Mouse (Mus musculus): ENCODE results near the gene Ocel1. TPM values are rescaled to one million over a fixed set of nuclear protein-coding genes. Genes with fewer than 3 reads are reported as not detected.

Gene Ocel1
- polyA plus RNA-seq, 1 experiment = 2.3 TPM

DNA sequence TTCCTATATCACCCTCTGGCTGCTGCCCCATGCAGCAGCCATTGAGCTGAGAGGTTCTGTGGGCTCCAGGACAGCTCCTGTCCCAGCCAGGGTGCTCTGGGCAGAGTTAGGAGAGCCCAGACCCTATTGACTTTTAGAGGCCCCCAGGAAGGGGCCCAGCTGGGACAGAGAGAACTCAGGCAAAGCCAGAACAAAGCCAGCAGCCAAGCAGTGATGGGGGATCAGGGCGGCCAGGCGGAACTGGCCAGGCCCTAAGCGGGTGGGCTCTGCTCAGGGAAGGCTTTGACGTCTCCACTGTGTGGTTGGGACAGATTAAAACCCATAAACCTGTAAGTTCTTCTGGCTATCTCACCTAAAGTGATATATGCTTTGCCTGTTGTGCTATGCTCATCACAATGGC lies 7.9 kb downstream of the Ocel1 start:
- Histone ChIP-seq H3K4me3 (ENCODE audit: insufficient read depth, low read length) (peak overlapping the region; percentile 90; the same call in 1 of the 2 replicates), H3K27ac (ENCODE audit: insufficient read depth, low read length) (no peak overlapping the region), H3K4me1 (ENCODE audit: control insufficient read depth, insufficient read depth, low read length) (peaks cover 7% of the 10 kb centered on the region)

GRCm38 (mm10) chr8:71379512-71380075 lies 8.5 kb downstream of the Ocel1 start:
- Histone ChIP-seq H3K27ac (ENCODE audit: insufficient read depth, low read length) (no peak overlapping the region), H3K4me1 (ENCODE audit: control insufficient read depth, insufficient read depth, low read length) (peaks cover 7% of the 10 kb centered on the region), H3K4me3 (ENCODE audit: insufficient read depth, low read length) (peak overlapping the region; percentile 90)
- no peak for TF ChIP-seq POLR2A (IDR thresholded peaks at IDR 0.05; ENCODE audit: low read depth, low read length)
- TF ChIP-seq CTCF (IDR thresholded peaks at IDR 0.05; ENCODE audit: borderline replicate concordance, insufficient read depth, low read length) = no peak

More for the DNA sequence above, 7.9 kb downstream of the Ocel1 start:
- TF ChIP-seq CTCF (IDR thresholded peaks at IDR 0.05; ENCODE audit: borderline replicate concordance, insufficient read depth, low read length) = no peak
- TF ChIP-seq POLR2A (IDR thresholded peaks at IDR 0.05; ENCODE audit: low read depth, low read length) = no peak

DNA sequence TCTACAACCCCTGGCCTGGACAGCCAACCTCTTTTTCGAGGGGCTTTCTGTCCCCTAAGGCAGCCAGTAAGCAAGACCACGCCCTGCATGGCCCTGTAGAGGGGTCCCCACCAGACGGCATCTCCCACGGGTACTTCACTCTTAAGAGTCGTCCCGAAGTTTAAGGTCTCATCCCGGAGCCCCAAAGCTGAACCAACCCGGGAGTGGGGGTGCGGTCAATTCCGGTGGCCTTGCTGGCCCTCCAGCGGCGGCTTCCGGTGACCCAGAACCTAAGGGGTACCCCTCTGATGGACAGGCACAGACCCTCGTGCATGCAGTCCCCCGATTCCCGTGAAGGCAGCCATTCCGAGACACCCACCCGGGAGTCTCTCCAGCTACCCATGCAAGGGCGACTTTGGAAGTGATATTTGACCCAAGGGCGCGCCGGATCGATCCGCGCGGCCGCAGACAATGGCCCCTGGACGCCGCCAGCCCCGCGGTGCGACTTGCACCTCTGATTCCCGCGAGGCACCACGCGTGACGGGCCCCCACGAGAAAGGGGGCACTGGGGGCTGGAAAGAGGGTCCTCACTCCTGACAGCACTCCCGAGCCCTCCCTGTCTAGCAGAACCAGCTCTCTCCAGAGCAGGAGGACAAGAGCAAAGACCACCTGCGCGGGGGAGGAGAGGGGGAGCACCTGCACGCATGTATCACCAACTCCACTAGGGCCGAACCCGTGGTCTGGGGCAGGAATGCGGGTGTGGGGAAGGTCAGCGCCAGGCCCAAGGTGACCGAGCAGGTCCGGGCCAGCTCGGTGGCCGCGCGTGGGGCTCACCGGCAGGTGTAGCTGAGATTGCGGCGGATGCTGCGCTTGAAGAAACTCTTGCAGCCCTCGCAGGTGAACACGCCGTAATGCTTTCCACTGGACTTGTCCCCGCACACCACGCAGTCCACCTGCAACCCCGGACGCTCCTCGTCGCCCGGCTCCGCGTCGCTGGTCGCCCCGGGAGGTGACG lies 9.4 kb downstream of the Ocel1 start:
- no peak for TF ChIP-seq CTCF (IDR thresholded peaks at IDR 0.05; ENCODE audit: borderline replicate concordance, insufficient read depth, low read length)
- TF ChIP-seq POLR2A (IDR thresholded peaks at IDR 0.05; ENCODE audit: low read depth, low read length) = 0 out of 2 replicates have a peak, but pooled peaks have one; percentile 13
- peaks cover 7% of the 10 kb centered on the region for H3K4me1 ChIP-seq (ENCODE audit: control insufficient read depth, insufficient read depth, low read length)
- H3K4me3 ChIP-seq (ENCODE audit: insufficient read depth, low read length) = peak overlapping the region; percentile 90
- no peak overlapping the region for H3K27ac ChIP-seq (ENCODE audit: insufficient read depth, low read length)

DNA sequence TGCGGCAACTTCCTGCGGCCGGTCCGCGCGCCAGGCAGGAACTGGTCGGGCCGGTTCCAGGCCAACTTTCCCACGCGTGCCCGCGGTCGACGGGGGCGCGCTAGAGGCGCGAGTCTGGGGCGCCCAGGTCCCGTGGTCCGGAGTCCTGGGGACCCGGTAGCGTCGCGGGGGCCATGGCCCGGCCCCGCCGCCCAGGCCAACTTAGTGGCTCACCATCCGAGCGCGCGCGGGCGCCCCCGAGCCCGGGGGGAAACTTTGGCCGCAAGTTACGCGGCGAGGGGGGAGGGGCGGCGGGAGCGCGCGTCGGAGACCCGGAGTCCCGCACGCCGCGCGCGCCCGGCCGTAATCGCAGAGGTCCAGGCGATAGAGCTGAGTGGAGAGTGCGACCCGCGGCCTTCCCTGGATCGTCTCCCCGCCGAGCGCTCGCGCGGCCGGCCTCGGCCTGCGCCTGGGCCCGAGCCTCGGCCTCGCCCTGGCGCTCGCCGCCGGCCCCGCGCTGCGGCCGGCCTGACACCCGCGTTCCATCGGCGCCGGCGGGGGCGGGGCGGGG lies 10.4 kb downstream of the Ocel1 start, which contains the start of gene Nr2f6:
TSS of gene Nr2f6 (minus strand) at position 540 of the 550 bp plus-strand sequence.
- H3K27ac ChIP-seq (ENCODE audit: insufficient read depth, low read length) = peak within 1 kb of the TSS; percentile 93
- TF ChIP-seq POLR2A (IDR thresholded peaks at IDR 0.05; ENCODE audit: low read depth, low read length) = peak; percentile 14
- TF ChIP-seq CTCF (IDR thresholded peaks at IDR 0.05; ENCODE audit: borderline replicate concordance, insufficient read depth, low read length) = no peak
- H3K4me3 ChIP-seq (ENCODE audit: insufficient read depth, low read length) = peak within 1 kb of the TSS; percentile 90
- H3K4me1 ChIP-seq (ENCODE audit: control insufficient read depth, insufficient read depth, low read length) = peaks cover 5% of the 10 kb centered on the region

DNA sequence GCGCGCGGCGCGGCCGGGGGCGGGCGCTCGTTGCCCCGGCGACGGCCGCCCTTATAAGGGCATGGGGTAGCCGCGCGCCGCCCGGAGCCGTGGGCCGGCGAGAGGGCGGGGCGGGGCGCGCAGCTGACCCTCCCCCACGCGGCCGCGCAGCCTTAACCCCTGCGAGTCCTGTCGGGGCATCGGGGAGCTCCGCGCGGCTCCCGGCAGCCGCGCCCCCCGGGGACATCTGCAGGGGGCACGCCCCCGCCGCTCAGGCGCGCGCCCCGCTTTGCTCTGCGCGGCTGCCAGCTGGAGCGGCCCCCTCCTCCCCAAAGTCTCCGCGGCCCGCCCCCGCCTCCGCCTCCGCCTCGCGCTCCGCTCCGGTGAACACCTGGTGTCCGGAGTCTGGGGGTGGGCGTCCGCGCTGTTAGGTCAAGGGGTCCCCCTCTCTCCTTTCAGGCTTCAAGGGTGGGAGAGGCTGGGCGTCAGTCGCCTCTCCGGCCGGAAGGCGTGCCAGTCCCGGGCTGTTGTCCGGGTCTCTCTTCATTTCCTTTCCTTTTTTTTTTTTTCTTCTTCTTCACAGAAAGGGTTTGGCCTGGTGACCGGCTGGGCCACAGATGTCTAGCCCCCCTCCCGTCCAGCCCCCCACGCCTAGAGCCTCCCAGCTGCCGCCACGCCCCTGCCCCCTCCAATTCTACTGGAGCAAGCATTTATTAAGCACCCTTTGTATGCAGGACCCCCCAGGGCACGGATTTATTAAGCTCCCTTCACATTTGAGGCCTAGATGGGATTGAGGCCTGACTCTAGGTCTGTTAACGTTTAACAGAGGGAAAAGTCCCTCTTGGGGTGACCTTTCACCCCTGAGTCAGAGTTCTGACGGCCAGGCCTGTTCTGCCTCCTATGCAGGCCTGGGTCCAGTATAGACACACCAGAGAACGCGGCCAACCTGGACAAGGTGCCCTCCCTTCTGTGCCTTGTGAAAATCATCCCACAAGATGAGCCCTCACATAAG lies 11.2 kb downstream of the Ocel1 start:
- Histone ChIP-seq H3K27ac (ENCODE audit: insufficient read depth, low read length) (peak overlapping the region; percentile 80), H3K4me1 (ENCODE audit: control insufficient read depth, insufficient read depth, low read length) (peaks cover 5% of the 10 kb centered on the region), H3K4me3 (ENCODE audit: insufficient read depth, low read length) (peak overlapping the region; percentile 40)
- TF ChIP-seq POLR2A (IDR thresholded peaks at IDR 0.05; ENCODE audit: low read depth, low read length) (no peak), CTCF (IDR thresholded peaks at IDR 0.05; ENCODE audit: borderline replicate concordance, insufficient read depth, low read length) (no peak)

DNA sequence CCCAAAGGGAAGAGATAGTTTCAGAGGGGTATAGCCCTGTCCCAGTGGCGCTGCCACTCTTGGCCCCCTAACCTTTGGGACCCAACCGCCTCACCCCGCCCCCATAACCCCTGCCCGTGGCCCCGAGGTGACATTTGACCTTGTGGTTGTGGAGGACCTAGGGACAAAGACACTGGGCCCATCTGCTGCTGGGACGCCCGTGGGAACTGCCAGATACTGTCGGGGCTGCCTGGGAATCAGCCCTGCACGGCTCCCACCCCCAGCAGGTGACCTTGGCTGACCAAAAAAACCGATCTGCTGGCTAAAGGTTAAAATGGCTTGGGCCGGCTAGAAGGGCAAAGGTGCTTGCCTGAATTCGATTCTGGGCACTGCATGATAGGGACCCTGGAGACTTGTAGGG lies 12.3 kb downstream of the Ocel1 start:
- H3K4me1 ChIP-seq (ENCODE audit: control insufficient read depth, insufficient read depth, low read length) = peaks cover 5% of the 10 kb centered on the region
- H3K4me3 ChIP-seq (ENCODE audit: insufficient read depth, low read length) = no peak overlapping the region
- H3K27ac ChIP-seq (ENCODE audit: insufficient read depth, low read length) = no peak overlapping the region
- TF ChIP-seq CTCF (IDR thresholded peaks at IDR 0.05; ENCODE audit: borderline replicate concordance, insufficient read depth, low read length) (no peak), POLR2A (IDR thresholded peaks at IDR 0.05; ENCODE audit: low read depth, low read length) (no peak)

GRCm38 (mm10) chr8:71383860-71384259 lies 12.8 kb downstream of the Ocel1 start:
- H3K4me1 ChIP-seq (ENCODE audit: control insufficient read depth, insufficient read depth, low read length) = peaks cover 5% of the 10 kb centered on the region

DNA sequence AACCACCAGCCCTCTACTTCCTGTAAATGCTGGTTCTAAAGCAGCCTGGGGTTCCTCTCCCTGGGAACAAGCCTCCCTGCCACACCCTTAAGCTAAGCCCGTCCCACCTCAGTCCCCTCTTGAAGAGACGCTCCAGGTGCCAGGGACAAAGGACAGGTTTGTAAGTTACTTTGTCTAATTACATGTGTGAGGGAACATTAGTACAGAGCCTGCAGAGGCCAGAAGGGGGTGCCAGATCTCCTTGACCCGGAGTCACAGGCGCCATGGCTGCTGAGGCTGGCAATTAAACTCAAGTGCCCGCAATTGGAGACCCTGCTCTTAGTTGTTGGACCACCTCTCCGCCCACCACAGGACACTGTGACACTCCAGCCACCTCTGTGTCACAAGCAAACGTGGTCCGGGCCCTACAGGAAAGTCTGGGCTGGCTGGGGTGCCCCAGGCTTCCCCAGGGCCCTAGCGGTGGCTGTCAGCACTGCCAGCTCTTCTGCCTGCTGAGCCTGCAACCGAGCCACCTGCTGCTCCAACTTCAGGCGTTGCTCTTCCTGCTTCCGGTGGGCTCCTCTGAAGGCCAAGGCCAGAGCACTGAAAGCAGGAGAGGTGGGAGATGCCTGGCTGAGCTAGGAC lies 14.2 kb downstream of the Ocel1 start:
- Histone ChIP-seq H3K4me1 (ENCODE audit: control insufficient read depth, insufficient read depth, low read length) (peaks cover 5% of the 10 kb centered on the region), H3K4me3 (ENCODE audit: insufficient read depth, low read length) (no peak overlapping the region), H3K27ac (ENCODE audit: insufficient read depth, low read length) (no peak overlapping the region)
- TF ChIP-seq POLR2A (IDR thresholded peaks at IDR 0.05; ENCODE audit: low read depth, low read length) (no peak), CTCF (IDR thresholded peaks at IDR 0.05; ENCODE audit: borderline replicate concordance, insufficient read depth, low read length) (no peak)

More at GRCm38 (mm10) chr8:71383860-71384259, 12.8 kb downstream of the Ocel1 start:
- TF ChIP-seq POLR2A (IDR thresholded peaks at IDR 0.05; ENCODE audit: low read depth, low read length) (no peak), CTCF (IDR thresholded peaks at IDR 0.05; ENCODE audit: borderline replicate concordance, insufficient read depth, low read length) (no peak)
- Histone ChIP-seq H3K4me3 (ENCODE audit: insufficient read depth, low read length) (no peak overlapping the region), H3K27ac (ENCODE audit: insufficient read depth, low read length) (no peak overlapping the region)
